Mouse (Mus musculus) myocyte (in vitro differentiated cells): ENCODE measurements around the gene Fdx1l. TPM values are rescaled to one million over a fixed set of nuclear protein-coding genes. Genes with fewer than 3 reads are reported as not detected.
A peak's percentile ranks its signal among the peaks of the same experiment; 100 is the strongest.

Experiments
- H3K27me3 ChIP-seq: one replicate; pipeline ENCODE4 v1.6.1; 2011; ENCODE audit not compliant: control insufficient read depth, insufficient read depth, insufficient read length
- H3K36me3 ChIP-seq: one replicate; pipeline ENCODE4 v1.6.1; 2011; ENCODE audit not compliant: control insufficient read depth, insufficient read depth
- H3K4me2 ChIP-seq: one replicate; pipeline ENCODE4 v1.6.1; 2011; ENCODE audit warnings: low read depth, control low read depth
- H3K4me3 ChIP-seq: one replicate; pipeline ENCODE4 v1.5.1; 2011; ENCODE audit warnings: mild to moderate bottlenecking, control low read depth, moderate library complexity
- H3K79me2 ChIP-seq: one replicate; pipeline ENCODE4 v1.6.1; 2011; ENCODE audit not compliant: control insufficient read depth, insufficient read depth
- H3ac ChIP-seq: one replicate; pipeline ENCODE4 v1.6.1; 2011; ENCODE audit not compliant: control insufficient read depth, insufficient read length
- CEBPB ChIP-seq: IDR thresholded peaks from 2 replicates; pipeline ENCODE4 v1.6.1; 2011; ENCODE audit warnings: mild to moderate bottlenecking, moderate library complexity; ENCODE audit not compliant: poor library complexity, insufficient read depth, severe bottlenecking
- E2F4 ChIP-seq: IDR thresholded peaks from one replicate; pipeline ENCODE4 v1.6.1; 2011; ENCODE audit warnings: mild to moderate bottlenecking, control low read depth, moderate library complexity; ENCODE audit not compliant: insufficient read depth
- MAX ChIP-seq: IDR thresholded peaks from one replicate; pipeline ENCODE4 v1.6.1; 2011; ENCODE audit warnings: low read depth, mild to moderate bottlenecking, control low read depth
- MYOD1 ChIP-seq, 3 experiments: IDR thresholded peaks; one replicate each; pipeline ENCODE4 v1.6.1; 2011; ENCODE audit warnings: control low read depth in 2 of 3, low read depth in 2 of 3, mild to moderate bottlenecking in 2 of 3, moderate library complexity in 1 of 3; ENCODE audit not compliant: insufficient read length in 2 of 3, control insufficient read depth in 1 of 3
- MYOG ChIP-seq, 3 experiments: IDR thresholded peaks; one replicate each; pipeline ENCODE4 v1.6.1; 2011; ENCODE audit warnings: control low read depth in 2 of 3, low read depth in 2 of 3, mild to moderate bottlenecking in 2 of 3; ENCODE audit not compliant: insufficient read length in 2 of 3, control insufficient read depth in 1 of 3, insufficient read depth in 1 of 3
- POLR2A ChIP-seq: IDR thresholded peaks from one replicate; pipeline ENCODE4 v1.6.1; 2011; ENCODE audit warnings: low read depth, mild to moderate bottlenecking, control low read depth, moderate library complexity; ENCODE audit not compliant: insufficient read length
- POLR2AphosphoS2 ChIP-seq: IDR thresholded peaks from one replicate; pipeline ENCODE4 v1.6.1; 2011; ENCODE audit warnings: low read depth, control low read depth; ENCODE audit not compliant: insufficient read length
- REST ChIP-seq: IDR thresholded peaks from one replicate; pipeline ENCODE4 v1.6.1; 2011; ENCODE audit warnings: mild to moderate bottlenecking, control low read depth, moderate library complexity; ENCODE audit not compliant: insufficient read depth, insufficient read length
- SRF ChIP-seq: IDR thresholded peaks from one replicate; pipeline ENCODE4 v1.6.1; 2011; ENCODE audit warnings: low read depth; ENCODE audit not compliant: control insufficient read depth, insufficient read length
- TCF12 ChIP-seq: IDR thresholded peaks from one replicate; pipeline ENCODE4 v1.6.1; 2011; ENCODE audit warnings: mild to moderate bottlenecking, control low read depth; ENCODE audit not compliant: poor library complexity, insufficient read depth, severe bottlenecking
- TCF3 ChIP-seq: IDR thresholded peaks from one replicate; pipeline ENCODE4 v1.6.1; 2011; ENCODE audit warnings: low read depth, control low read depth; ENCODE audit not compliant: insufficient read length
- USF1 ChIP-seq: IDR thresholded peaks from one replicate; pipeline ENCODE4 v1.6.1; 2011; ENCODE audit warnings: low read depth, mild to moderate bottlenecking, control low read depth, moderate library complexity
- polyA plus RNA-seq: library from polyadenylated mRNA; unstranded; fragments of >200 nt; fragmentation: generic; extraction: Trizol; gene quantifications from one replicate; pipeline ENCODE4 v1.2.1, GENCODE M21; 2012; ENCODE audit warnings: missing spikeins

Fdx1l gene
- polyA plus RNA-seq, 1 experiment, result 75.0 TPM

DNA sequence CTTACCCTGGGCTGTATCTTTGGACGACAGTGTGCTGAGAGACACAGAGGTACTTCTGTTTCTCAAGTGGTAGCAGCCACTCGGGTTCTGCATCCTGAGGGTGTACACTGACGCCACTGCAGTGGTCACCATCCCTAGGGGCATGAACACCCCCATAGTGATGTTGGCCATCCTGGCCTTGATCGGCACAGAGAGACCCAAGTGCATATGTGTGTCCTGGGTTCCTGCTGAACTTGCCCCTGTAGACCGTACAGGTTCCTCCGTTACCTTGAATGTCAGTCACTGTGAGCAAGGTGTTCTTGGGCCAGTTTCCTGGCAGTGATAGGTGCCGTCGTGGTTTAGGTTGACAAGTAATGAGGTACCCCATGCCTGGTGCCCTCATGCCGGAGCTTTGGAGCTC lies 20.0 kb upstream of the Fdx1l start:
- no peak overlapping the region for H3ac ChIP-seq
- peaks cover 32% of the 10 kb centered on the region for H3K79me2 ChIP-seq
- no peak overlapping the region for H3K4me3 ChIP-seq
- no peak for TF ChIP-seq POLR2A
- no peak for TF ChIP-seq REST
- TF ChIP-seq CEBPB, result no peak
- TF ChIP-seq MYOD1 (IDR thresholded peaks at IDR 0.05; ENCODE audit: control insufficient read depth in 1 of 3, insufficient read length in 2 of 3, low read depth in 2 of 3), result no peak
- TF ChIP-seq TCF3, result no peak
- TF ChIP-seq TCF12, result no peak
- TF ChIP-seq POLR2AphosphoS2, result no peak
- no peak for TF ChIP-seq MYOG (IDR thresholded peaks at IDR 0.05; ENCODE audit: control insufficient read depth in 1 of 3, insufficient read depth in 1 of 3, insufficient read length in 2 of 3, low read depth in 2 of 3)
- TF ChIP-seq E2F4, result no peak
- no peak for TF ChIP-seq SRF
- no peak for TF ChIP-seq MAX
- no peak for TF ChIP-seq USF1
- H3K27me3 ChIP-seq, result no peaks in the 10 kb centered on the region
- H3K36me3 ChIP-seq, result peaks cover 5% of the 10 kb centered on the region
- no peak overlapping the region for H3K4me2 ChIP-seq

- H3K79me2 ChIP-seq, result peaks cover 48% of the 10 kb centered on the region
- no peaks in the 10 kb centered on the region for H3K27me3 ChIP-seq
- peak within 1 kb of the TSS; percentile 86 for H3ac ChIP-seq
- peak within 1 kb of the TSS; percentile 87 for H3K4me3 ChIP-seq
- peaks cover 8% of the 10 kb centered on the region for H3K36me3 ChIP-seq
- H3K4me2 ChIP-seq, result peak within 1 kb of the TSS; percentile 94
- TF ChIP-seq POLR2AphosphoS2 (peak; percentile 71), CEBPB (no peak), POLR2A (peak; percentile 81)
Observed at GRCm38 (mm10) chr9:21091707-21092320, 18.4 kb upstream of the Fdx1l start, which contains the start of the genes Gm38431 and Raver1. Gm38431 (minus strand) TSS chr9:21091997. Raver1 (minus strand) TSS chr9:21092008.

- Histone ChIP-seq H3K36me3 (peaks cover 12% of the 10 kb centered on the region), H3K4me3 (peak overlapping the region; percentile 87), H3ac (peak overlapping the region; percentile 86), H3K79me2 (peaks cover 51% of the 10 kb centered on the region), H3K4me2 (peak overlapping the region; percentile 86), H3K27me3 (no peaks in the 10 kb centered on the region)
- TF ChIP-seq SRF (no peak), TCF12 (no peak), MYOD1 (IDR thresholded peaks at IDR 0.05; ENCODE audit: control insufficient read depth in 1 of 3, insufficient read length in 2 of 3, low read depth in 2 of 3) (no peak), E2F4 (no peak), TCF3 (no peak), CEBPB (no peak), MYOG (IDR thresholded peaks at IDR 0.05; ENCODE audit: control insufficient read depth in 1 of 3, insufficient read depth in 1 of 3, insufficient read length in 2 of 3, low read depth in 2 of 3) (no peak), USF1 (no peak), REST (no peak), MAX (no peak)
Observed at GRCm38 (mm10) chr9:21090972-21091706, 17.7 kb upstream of the Fdx1l start.

- no peaks in the 10 kb centered on the region for H3K27me3 ChIP-seq
- H3K79me2 ChIP-seq, result peaks cover 51% of the 10 kb centered on the region
- TF ChIP-seq POLR2A (no peak), E2F4 (no peak), CEBPB (no peak), MYOD1 (IDR thresholded peaks at IDR 0.05; ENCODE audit: control insufficient read depth in 1 of 3, insufficient read length in 2 of 3, low read depth in 2 of 3) (no peak), REST (no peak), USF1 (no peak)
- peaks cover 12% of the 10 kb centered on the region for H3K36me3 ChIP-seq
- peak overlapping the region; percentile 86 for H3K4me2 ChIP-seq
- H3ac ChIP-seq, result no peak overlapping the region
- peak overlapping the region; percentile 87 for H3K4me3 ChIP-seq
Observed at GRCm38 (mm10) chr9:21090537-21090936, 17.1 kb upstream of the Fdx1l start.

DNA sequence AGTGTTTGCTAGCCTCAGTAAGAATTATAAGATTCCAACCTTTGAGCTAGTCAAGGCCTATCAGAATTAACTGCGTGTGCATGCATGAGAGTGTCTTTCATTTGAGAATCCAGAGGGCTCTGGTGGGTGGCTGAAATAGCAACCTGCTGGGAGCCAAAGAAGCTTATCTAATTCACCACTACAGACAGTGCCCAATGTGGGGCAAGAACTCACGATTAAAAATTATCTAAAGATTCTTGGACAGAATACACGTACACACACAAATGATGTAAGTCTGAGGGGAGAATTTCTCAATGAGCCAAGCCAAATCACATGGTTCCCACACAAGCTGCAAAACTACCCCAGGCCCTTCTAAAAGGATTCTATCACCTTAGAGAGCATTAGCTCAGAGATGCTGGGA lies 9.9 kb upstream of the Fdx1l start:
- Histone ChIP-seq H3K27me3 (no peaks in the 10 kb centered on the region), H3K4me2 (no peak overlapping the region), H3K36me3 (peaks cover 43% of the 10 kb centered on the region), H3K4me3 (no peak overlapping the region), H3ac (no peak overlapping the region), H3K79me2 (peaks cover 18% of the 10 kb centered on the region)
- TF ChIP-seq TCF12, result no peak
- TF ChIP-seq MYOD1 (IDR thresholded peaks at IDR 0.05; ENCODE audit: control insufficient read depth in 1 of 3, insufficient read length in 2 of 3, low read depth in 2 of 3), result no peak
- no peak for TF ChIP-seq POLR2A
- no peak for TF ChIP-seq E2F4
- TF ChIP-seq MYOG (IDR thresholded peaks at IDR 0.05; ENCODE audit: control insufficient read depth in 1 of 3, insufficient read depth in 1 of 3, insufficient read length in 2 of 3, low read depth in 2 of 3), result no peak
- no peak for TF ChIP-seq TCF3
- no peak for TF ChIP-seq MAX
- no peak for TF ChIP-seq SRF
- TF ChIP-seq USF1, result no peak
- TF ChIP-seq CEBPB, result no peak
- TF ChIP-seq REST, result no peak
- no peak for TF ChIP-seq POLR2AphosphoS2
